Mouse (Mus musculus) MEL (cell line): ENCODE results near the gene Cd8b1. TPM values are rescaled to one million over a fixed set of nuclear protein-coding genes. Genes with fewer than 3 reads are reported as not detected.

Source experiments
- DNase-seq: peaks from one replicate; pipeline ENCODE4 v3.0.0; 2011; ENCODE audit warnings: low read depth, low spot score
- H3K27ac ChIP-seq: 2 replicates; pipeline ENCODE4 v1.5.1; 2012; ENCODE audit warnings: low read depth, mild to moderate bottlenecking, control low read depth, low read length, moderate library complexity; ENCODE audit not compliant: control insufficient read depth
- H3K27me3 ChIP-seq, 2 experiments: fragments of 150-350 bp in 1 of 2; sonication (generic) in 1 of 2; 2 replicates each; pipeline ENCODE4 v1.6.1; 2012; ENCODE audit warnings: low read length in 2 of 2, mild to moderate bottlenecking in 2 of 2, improper control_type of control experiment in 1 of 2, moderate library complexity in 1 of 2; ENCODE audit not compliant: insufficient read depth in 2 of 2, control insufficient read depth in 1 of 2
- H3K36me3 ChIP-seq, 2 experiments: 2 replicates each; pipeline ENCODE4 v1.6.1; 2012 to 2014; ENCODE audit warnings: low read length in 2 of 2, improper control_type of control experiment in 1 of 2, inconsistent platforms in 1 of 2, mild to moderate bottlenecking in 1 of 2; ENCODE audit not compliant: insufficient read depth in 2 of 2, control insufficient read depth in 1 of 2
- H3K4me1 ChIP-seq, 2 experiments: fragments of 150-350 bp in 1 of 2; sonication (generic) in 1 of 2; 2 replicates each; pipeline ENCODE4 v1.6.1; 2012; ENCODE audit warnings: low read length in 2 of 2, improper control_type of control experiment in 1 of 2, mild to moderate bottlenecking in 1 of 2; ENCODE audit not compliant: insufficient read depth in 2 of 2, control insufficient read depth in 1 of 2
- H3K4me3 ChIP-seq, 2 experiments: fragments of 150-350 bp in 1 of 2; sonication (generic) in 1 of 2; 2 replicates each; pipeline ENCODE4 v1.5.1; 2012; ENCODE audit warnings: low read depth in 2 of 2, low read length in 2 of 2, mild to moderate bottlenecking in 2 of 2, moderate library complexity in 2 of 2, control low read depth in 1 of 2, improper control_type of control experiment in 1 of 2; ENCODE audit not compliant: control insufficient read depth in 1 of 2, insufficient read depth in 1 of 2
- H3K79me2 ChIP-seq: 2 replicates; pipeline ENCODE4 v1.6.1; 2012; ENCODE audit warnings: mild to moderate bottlenecking, low read length, moderate library complexity; ENCODE audit not compliant: control insufficient read depth, poor library complexity, insufficient read depth
- H3K9ac ChIP-seq: 2 replicates; pipeline ENCODE4 v1.6.1; 2012; ENCODE audit warnings: low read depth, mild to moderate bottlenecking, control low read depth, low read length, moderate library complexity; ENCODE audit not compliant: control insufficient read depth, poor library complexity, severe bottlenecking
- H3K9me3 ChIP-seq: fragments of 150-350 bp; sonication (generic); replicated peaks from 2 replicates; pipeline ENCODE4 v1.6.1; 2012; ENCODE audit warnings: mild to moderate bottlenecking, low read length, improper control_type of control experiment, moderate library complexity; ENCODE audit not compliant: insufficient read depth
- CHD1 ChIP-seq: IDR thresholded peaks from 2 replicates; pipeline ENCODE4 v1.6.1; 2012; ENCODE audit warnings: low read depth, mild to moderate bottlenecking, inconsistent platforms, low read length, improper control_type of control experiment
- EP300 ChIP-seq, 2 experiments: IDR thresholded peaks; 2 replicates each; pipeline ENCODE4 v1.6.1; 2011; ENCODE audit warnings: improper control_type of control experiment in 2 of 2, low read length in 2 of 2, low read depth in 1 of 2, mild to moderate bottlenecking in 1 of 2
- ETS1 ChIP-seq: IDR thresholded peaks from 2 replicates; pipeline ENCODE4 v1.6.1; 2012; ENCODE audit warnings: low read depth, mild to moderate bottlenecking, inconsistent platforms, low read length, improper control_type of control experiment, moderate library complexity
- GATA1 ChIP-seq: IDR thresholded peaks from 2 replicates; pipeline ENCODE4 v1.6.1; 2011; ENCODE audit warnings: low read depth, low read length, improper control_type of control experiment
- JUND ChIP-seq: IDR thresholded peaks from 2 replicates; pipeline ENCODE4 v1.6.1; 2011; ENCODE audit warnings: low read depth, mild to moderate bottlenecking, improper control_type of control experiment, low read length
- MAFK ChIP-seq: IDR thresholded peaks from 2 replicates; pipeline ENCODE4 v1.6.1; 2011; ENCODE audit warnings: low read depth, mild to moderate bottlenecking, low read length, improper control_type of control experiment, borderline replicate concordance
- MAZ ChIP-seq: IDR thresholded peaks from 2 replicates; pipeline ENCODE4 v1.6.1; 2012; ENCODE audit warnings: low read depth, mild to moderate bottlenecking, inconsistent platforms, low read length, improper control_type of control experiment
- MEF2A ChIP-seq: IDR thresholded peaks from 2 replicates; pipeline ENCODE4 v1.6.1; 2014; ENCODE audit warnings: low read depth, mild to moderate bottlenecking, inconsistent platforms, low read length, improper control_type of control experiment; ENCODE audit not compliant: poor library complexity, insufficient replicate concordance, severe bottlenecking; ENCODE audit errors: extremely low read depth
- MXI1 ChIP-seq: IDR thresholded peaks from 2 replicates; pipeline ENCODE4 v1.6.1; 2011; ENCODE audit warnings: mild to moderate bottlenecking, low read depth, low read length, improper control_type of control experiment
- MYB ChIP-seq: IDR thresholded peaks from 2 replicates; pipeline ENCODE4 v1.6.1; 2011; ENCODE audit warnings: mild to moderate bottlenecking, low read depth, low read length, improper control_type of control experiment
- MYC ChIP-seq: IDR thresholded peaks from 2 replicates; pipeline ENCODE4 v1.6.1; 2011; ENCODE audit warnings: low read depth, mild to moderate bottlenecking, low read length, improper control_type of control experiment, moderate library complexity
- NELFE ChIP-seq: IDR thresholded peaks from 2 replicates; pipeline ENCODE4 v1.6.1; 2011; ENCODE audit warnings: low read depth, low read length, improper control_type of control experiment
- NRF1 ChIP-seq: IDR thresholded peaks from 2 replicates; pipeline ENCODE4 v1.6.1; 2014; ENCODE audit warnings: low read depth, mild to moderate bottlenecking, inconsistent platforms, low read length, improper control_type of control experiment, moderate library complexity; ENCODE audit not compliant: poor library complexity, insufficient read depth, severe bottlenecking
- POLR2AphosphoS5 ChIP-seq: IDR thresholded peaks from 2 replicates; pipeline ENCODE4 v1.6.1; 2012; ENCODE audit warnings: low read depth, borderline replicate concordance, mild to moderate bottlenecking, inconsistent platforms, low read length, moderate library complexity, mixed read lengths
- RAD21 ChIP-seq: IDR thresholded peaks from 2 replicates; pipeline ENCODE4 v1.6.1; 2011; ENCODE audit warnings: mild to moderate bottlenecking, low read depth, low read length, improper control_type of control experiment
- SIN3A ChIP-seq: IDR thresholded peaks from 2 replicates; pipeline ENCODE4 v1.6.1; 2012; ENCODE audit warnings: low read length, improper control_type of control experiment, inconsistent platforms
- SMC3 ChIP-seq: IDR thresholded peaks from 2 replicates; pipeline ENCODE4 v1.6.1; 2011; ENCODE audit warnings: low read depth, low read length, improper control_type of control experiment
- TCF12 ChIP-seq: IDR thresholded peaks from 2 replicates; pipeline ENCODE4 v1.6.1; 2014; ENCODE audit warnings: low read depth, mild to moderate bottlenecking, inconsistent platforms, low read length, improper control_type of control experiment, moderate library complexity
- ZC3H11A ChIP-seq: IDR thresholded peaks from 2 replicates; pipeline ENCODE4 v1.6.1; 2012; ENCODE audit warnings: low read depth, mild to moderate bottlenecking, inconsistent platforms, low read length, improper control_type of control experiment
- polyA plus RNA-seq, 2 experiments: library from polyadenylated mRNA; stranded (reverse) in 1 of 2; unstranded in 1 of 2; fragments of >175 nt in 1 of 2; fragments of >200 nt in 1 of 2; gene quantifications; 2 replicates each; pipeline versions ENCODE4 v1.2.1 to v1.2.4; 2012; ENCODE audit warnings: low replicate concordance in 2 of 2, low read depth in 1 of 2; ENCODE audit not compliant: insufficient read length in 2 of 2, insufficient read depth in 1 of 2, missing spikeins in 1 of 2
- total RNA-seq: library from RNA; depleted of rRNA; stranded (reverse); fragments of 300-350 nt; gene quantifications from 2 replicates; pipeline ENCODE4 v1.2.3, GENCODE M21; 2012

Gene Cd8b1
- total and polyA plus RNA-seq, 3 experiments = not detected

DNA sequence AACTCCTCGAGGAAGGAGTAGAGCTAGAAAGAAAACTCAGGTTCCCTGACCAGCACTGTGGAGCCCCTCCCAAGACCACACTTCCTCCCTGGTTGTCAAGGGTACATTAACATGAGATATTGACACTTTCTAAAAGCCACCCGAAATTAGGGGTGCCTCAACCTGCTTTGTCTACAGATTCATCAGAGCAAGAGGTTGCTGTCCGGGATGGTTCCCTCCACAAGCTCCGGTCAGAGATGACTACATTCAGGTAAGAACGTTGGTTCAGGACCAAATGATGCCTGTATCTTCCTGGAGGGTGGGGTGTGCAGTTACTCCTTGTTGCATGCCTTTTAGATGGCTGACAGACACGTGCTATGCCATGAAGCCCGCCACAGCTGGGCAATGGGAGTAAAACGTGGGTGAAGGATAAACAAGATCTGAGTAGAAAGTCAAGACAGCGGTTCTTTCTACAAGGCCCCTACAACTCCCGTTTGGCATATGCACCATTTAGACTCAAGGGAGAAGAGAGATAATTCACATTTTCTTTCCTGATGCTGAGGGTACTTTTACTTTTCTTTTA lies 30.4 kb downstream of the Cd8b1 start:
- Histone ChIP-seq H3K4me1 (no peaks in the 10 kb centered on the region), H3K4me3 (no peak overlapping the region), H3K27me3 (peaks cover 4 to 6% of the 10 kb centered on the region in 2 experiments; a peak in 3 of 4 replicates), H3K9ac (no peak overlapping the region), H3K36me3 (no peaks in the 10 kb centered on the region), H3K9me3 (no peaks in the 10 kb centered on the region), H3K27ac (no peak overlapping the region), H3K79me2 (no peaks in the 10 kb centered on the region)
- DNase-seq = no peak
- no peak for TF ChIP-seq RAD21
- no peak for TF ChIP-seq JUND
- TF ChIP-seq POLR2AphosphoS5 = no peak
- TF ChIP-seq MAZ = no peak
- no peak for TF ChIP-seq TCF12
- TF ChIP-seq SMC3 = no peak
- no peak for TF ChIP-seq MAFK
- no peak for TF ChIP-seq NRF1
- TF ChIP-seq MXI1 = no peak
- TF ChIP-seq MYB = no peak
- TF ChIP-seq MEF2A = no peak
- no peak for TF ChIP-seq MYC
- no peak for TF ChIP-seq ZC3H11A
- TF ChIP-seq CHD1 = no peak

DNA sequence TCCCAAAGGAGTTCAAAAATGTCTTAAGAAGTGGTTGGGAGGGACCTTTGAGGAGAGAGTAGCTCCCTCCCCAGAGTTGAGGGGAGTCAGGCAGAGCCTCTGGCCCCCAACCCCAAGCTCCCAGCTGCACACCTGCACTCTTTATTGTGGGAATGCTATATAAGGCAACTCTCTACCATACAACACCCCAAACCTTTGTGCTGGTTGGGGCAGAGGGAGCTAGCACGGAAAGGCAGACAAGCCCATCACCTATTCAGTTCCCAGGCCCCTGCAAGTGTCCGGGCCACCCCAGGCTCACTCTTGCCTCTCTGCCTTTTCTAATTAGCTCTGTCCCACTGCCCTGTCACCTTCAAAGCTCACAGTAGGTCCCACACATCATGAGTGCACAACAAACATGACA lies 31.1 kb downstream of the Cd8b1 start:
- no peaks in the 10 kb centered on the region for H3K9me3 ChIP-seq
- H3K36me3 ChIP-seq = no peaks in the 10 kb centered on the region
- no peak overlapping the region for H3K27ac ChIP-seq
- DNase-seq = no peak
- H3K4me1 ChIP-seq = no peaks in the 10 kb centered on the region
- H3K9ac ChIP-seq = no peak overlapping the region
- peaks cover 4 to 6% of the 10 kb centered on the region in 2 experiments; a peak in 3 of 4 replicates for H3K27me3 ChIP-seq
- no peaks in the 10 kb centered on the region for H3K79me2 ChIP-seq
- no peak for TF ChIP-seq MYC
- no peak for TF ChIP-seq GATA1
- no peak for TF ChIP-seq ETS1
- no peak for TF ChIP-seq NELFE
- TF ChIP-seq EP300 (IDR thresholded peaks at IDR 0.05; ENCODE audit: low read depth in 1 of 2, low read length in 2 of 2) = no peak
- no peak for TF ChIP-seq SIN3A
- no peak overlapping the region for H3K4me3 ChIP-seq
